Mouse (Mus musculus): ENCODE measurements around the gene Rbfox2. TPM values are rescaled to one million over a fixed set of nuclear protein-coding genes. Genes with fewer than 3 reads are reported as not detected.

Gene Rbfox2
- polyA plus RNA-seq, 1 experiment from 2014 or later = 97.4 TPM

GRCm38 (mm10) chr15:77256782-77257181 is 50.0 kb downstream of the Rbfox2 start:
- H3K36me3 ChIP-seq (ENCODE audit: control insufficient read depth, insufficient read depth, low read length) = no peaks in the 10 kb centered on the region
- peaks cover 67% of the 10 kb centered on the region for H3K4me1 ChIP-seq (ENCODE audit: control insufficient read depth, insufficient read depth, low read length)
- H3K27ac ChIP-seq (replicated peaks; ENCODE audit: low read depth, low read length) = peak overlapping the region; percentile 85
- 51% methylated on average over 4 of the region's 4 CpGs for WGBS
- no peak for ATAC-seq (ENCODE audit: low read depth)
- H3K27me3 ChIP-seq (replicated peaks; ENCODE audit: control insufficient read depth, insufficient read depth, low read length) = no peaks in the 10 kb centered on the region
- no peak overlapping the region for H3K4me3 ChIP-seq (ENCODE audit: low read depth, low read length)
- peak overlapping the region; percentile 34 for H3K4me2 ChIP-seq (ENCODE audit: low read depth, low read length)
- H3K9me3 ChIP-seq (ENCODE audit: control insufficient read depth, low read length) = no peaks in the 10 kb centered on the region
- no peak overlapping the region for H3K9ac ChIP-seq (ENCODE audit: low read depth, low read length)
- no peak for DNase-seq (ENCODE audit: low spot score)

GRCm38 (mm10) chr15:77254636-77255035 is 52.2 kb downstream of the Rbfox2 start:
- Histone ChIP-seq H3K36me3 (ENCODE audit: control insufficient read depth, insufficient read depth, low read length) (no peaks in the 10 kb centered on the region), H3K27me3 (replicated peaks; ENCODE audit: control insufficient read depth, insufficient read depth, low read length) (no peaks in the 10 kb centered on the region), H3K4me3 (ENCODE audit: low read depth, low read length) (no peak overlapping the region), H3K27ac (replicated peaks; ENCODE audit: low read depth, low read length) (peak overlapping the region; percentile 94), H3K9ac (ENCODE audit: low read depth, low read length) (no peak overlapping the region), H3K9me3 (ENCODE audit: control insufficient read depth, low read length) (no peaks in the 10 kb centered on the region), H3K4me2 (ENCODE audit: low read depth, low read length) (peak overlapping the region; percentile 38), H3K4me1 (ENCODE audit: control insufficient read depth, insufficient read depth, low read length) (peaks cover 73% of the 10 kb centered on the region)
- peak; percentile 95 for DNase-seq (ENCODE audit: low spot score)
- peak; percentile 83 for ATAC-seq (ENCODE audit: low read depth)
- whole genome bisulfite sequencing = 33% methylated on average over 1 of the region's 1 CpGs

GRCm38 (mm10) chr15:77254128-77254527 is 52.7 kb downstream of the Rbfox2 start:
- 20% methylated on average over 2 of the region's 2 CpGs for WGBS
- Histone ChIP-seq H3K4me3 (ENCODE audit: low read depth, low read length) (no peak overlapping the region), H3K4me1 (ENCODE audit: control insufficient read depth, insufficient read depth, low read length) (peaks cover 72% of the 10 kb centered on the region)

GRCm38 (mm10) chr15:77251706-77252105 is 55.1 kb downstream of the Rbfox2 start:
- 64% methylated on average over 3 of the region's 3 CpGs for WGBS

More at GRCm38 (mm10) chr15:77254128-77254527, 52.7 kb downstream of the Rbfox2 start:
- Histone ChIP-seq H3K36me3 (ENCODE audit: control insufficient read depth, insufficient read depth, low read length) (no peaks in the 10 kb centered on the region), H3K27me3 (replicated peaks; ENCODE audit: control insufficient read depth, insufficient read depth, low read length) (no peaks in the 10 kb centered on the region), H3K9me3 (ENCODE audit: control insufficient read depth, low read length) (no peaks in the 10 kb centered on the region), H3K4me2 (ENCODE audit: low read depth, low read length) (peak overlapping the region; percentile 38), H3K9ac (ENCODE audit: low read depth, low read length) (0 out of 2 replicates have a peak overlapping the region, but pooled peaks have one; percentile 26), H3K27ac (replicated peaks; ENCODE audit: low read depth, low read length) (peak overlapping the region; percentile 94)
- peak; percentile 64 for DNase-seq (ENCODE audit: low spot score)
- ATAC-seq (ENCODE audit: low read depth) = peak; percentile 69

GRCm38 (mm10) chr15:77250806-77251205 is 56.0 kb downstream of the Rbfox2 start:
- Histone ChIP-seq H3K4me3 (ENCODE audit: low read depth, low read length) (no peak overlapping the region), H3K4me2 (ENCODE audit: low read depth, low read length) (no peak overlapping the region), H3K9ac (ENCODE audit: low read depth, low read length) (no peak overlapping the region), H3K9me3 (ENCODE audit: control insufficient read depth, low read length) (no peaks in the 10 kb centered on the region), H3K36me3 (ENCODE audit: control insufficient read depth, insufficient read depth, low read length) (no peaks in the 10 kb centered on the region), H3K27me3 (replicated peaks; ENCODE audit: control insufficient read depth, insufficient read depth, low read length) (no peaks in the 10 kb centered on the region), H3K4me1 (ENCODE audit: control insufficient read depth, insufficient read depth, low read length) (peaks cover 59% of the 10 kb centered on the region), H3K27ac (replicated peaks; ENCODE audit: low read depth, low read length) (no peak overlapping the region)
- WGBS = 90% methylated on average over 2 of the region's 2 CpGs
- ATAC-seq (ENCODE audit: low read depth) = no peak
- no peak for DNase-seq (ENCODE audit: low spot score)

More at GRCm38 (mm10) chr15:77251706-77252105, 55.1 kb downstream of the Rbfox2 start:
- no peaks in the 10 kb centered on the region for H3K27me3 ChIP-seq (replicated peaks; ENCODE audit: control insufficient read depth, insufficient read depth, low read length)
- no peak overlapping the region for H3K4me2 ChIP-seq (ENCODE audit: low read depth, low read length)
- H3K4me1 ChIP-seq (ENCODE audit: control insufficient read depth, insufficient read depth, low read length) = peaks cover 60% of the 10 kb centered on the region
- DNase-seq (ENCODE audit: low spot score) = no peak
- no peaks in the 10 kb centered on the region for H3K9me3 ChIP-seq (ENCODE audit: control insufficient read depth, low read length)
- no peaks in the 10 kb centered on the region for H3K36me3 ChIP-seq (ENCODE audit: control insufficient read depth, insufficient read depth, low read length)
- no peak for ATAC-seq (ENCODE audit: low read depth)
- H3K4me3 ChIP-seq (ENCODE audit: low read depth, low read length) = no peak overlapping the region
- 0 out of 2 replicates have a peak overlapping the region, but pooled peaks have one; percentile 15 for H3K27ac ChIP-seq (replicated peaks; ENCODE audit: low read depth, low read length)
- no peak overlapping the region for H3K9ac ChIP-seq (ENCODE audit: low read depth, low read length)

GRCm38 (mm10) chr15:77249421-77249820 is 57.4 kb downstream of the Rbfox2 start:
- no peak for DNase-seq (ENCODE audit: low spot score)
- Histone ChIP-seq H3K27me3 (replicated peaks; ENCODE audit: control insufficient read depth, insufficient read depth, low read length) (no peaks in the 10 kb centered on the region), H3K9me3 (ENCODE audit: control insufficient read depth, low read length) (no peaks in the 10 kb centered on the region), H3K9ac (ENCODE audit: low read depth, low read length) (no peak overlapping the region), H3K4me1 (ENCODE audit: control insufficient read depth, insufficient read depth, low read length) (peaks cover 60% of the 10 kb centered on the region), H3K27ac (replicated peaks; ENCODE audit: low read depth, low read length) (no peak overlapping the region), H3K36me3 (ENCODE audit: control insufficient read depth, insufficient read depth, low read length) (no peaks in the 10 kb centered on the region), H3K4me2 (ENCODE audit: low read depth, low read length) (no peak overlapping the region), H3K4me3 (ENCODE audit: low read depth, low read length) (no peak overlapping the region)
- ATAC-seq (ENCODE audit: low read depth) = no peak
- WGBS = 80% methylated on average over 5 of the region's 5 CpGs

GRCm38 (mm10) chr15:77245418-77246365 is 61.1 kb downstream of the Rbfox2 start:
- Histone ChIP-seq H3K4me1 (ENCODE audit: control insufficient read depth, insufficient read depth, low read length) (peaks cover 35% of the 10 kb centered on the region), H3K27me3 (replicated peaks; ENCODE audit: control insufficient read depth, insufficient read depth, low read length) (no peaks in the 10 kb centered on the region), H3K9me3 (ENCODE audit: control insufficient read depth, low read length) (no peaks in the 10 kb centered on the region), H3K4me2 (ENCODE audit: low read depth, low read length) (peak overlapping the region; percentile 35), H3K4me3 (ENCODE audit: low read depth, low read length) (no peak overlapping the region), H3K9ac (ENCODE audit: low read depth, low read length) (peak overlapping the region; percentile 26; the same call in 1 of the 2 replicates), H3K27ac (replicated peaks; ENCODE audit: low read depth, low read length) (peak overlapping the region; percentile 77), H3K36me3 (ENCODE audit: control insufficient read depth, insufficient read depth, low read length) (no peaks in the 10 kb centered on the region)
- ATAC-seq (ENCODE audit: low read depth) (peak; percentile 90), DNase-seq (ENCODE audit: low spot score) (peak; percentile 91)
- 12% methylated on average over 11 of the region's 11 CpGs for WGBS

- Histone ChIP-seq H3K4me2 (ENCODE audit: low read depth, low read length) (no peak overlapping the region), H3K36me3 (ENCODE audit: control insufficient read depth, insufficient read depth, low read length) (no peaks in the 10 kb centered on the region), H3K27ac (replicated peaks; ENCODE audit: low read depth, low read length) (peak overlapping the region; percentile 77; the same call in 1 of the 2 replicates), H3K4me3 (ENCODE audit: low read depth, low read length) (no peak overlapping the region), H3K4me1 (ENCODE audit: control insufficient read depth, insufficient read depth, low read length) (peaks cover 31% of the 10 kb centered on the region), H3K9me3 (ENCODE audit: control insufficient read depth, low read length) (no peaks in the 10 kb centered on the region), H3K9ac (ENCODE audit: low read depth, low read length) (no peak overlapping the region), H3K27me3 (replicated peaks; ENCODE audit: control insufficient read depth, insufficient read depth, low read length) (no peaks in the 10 kb centered on the region)
- ATAC-seq (ENCODE audit: low read depth) (no peak), DNase-seq (ENCODE audit: low spot score) (no peak)
- WGBS = 77% methylated on average over 5 of the region's 5 CpGs
Observed at GRCm38 (mm10) chr15:77244634-77245033, 62.2 kb downstream of the Rbfox2 start.

Measured in embryonic facial prominence, embryonic 14.5 days (tissue).